Mouse (Mus musculus) intestine, embryonic 14.5 days (tissue): ENCODE measurements around the gene Daam1. TPM values are rescaled to one million over a fixed set of nuclear protein-coding genes. Genes with fewer than 3 reads are reported as not detected.

Experiments
- ATAC-seq: fragments of 200-750 bp; cut with Nextera tagmentation; replicated peaks from 2 replicates; pipeline ENCODE4 v1.8.0; 2017; ENCODE audit warnings: low read depth, moderate number of reproducible peaks, moderate TSS enrichment, moderate library complexity; ENCODE audit not compliant: low FRiP score, low TSS enrichment
- DNase-seq: peaks from one replicate; pipeline ENCODE4 v3.0.0-alpha.2; 2018; ENCODE audit warnings: low spot score
- H3K27ac ChIP-seq: fragments of 300-500 bp; sonication (generic); 2 replicates; pipeline ENCODE4 v1.5.1; 2014; ENCODE audit warnings: low read depth, mild to moderate bottlenecking, control low read depth
- H3K27me3 ChIP-seq: fragments of 300-500 bp; sonication (generic); replicated peaks from 2 replicates; pipeline ENCODE4 v1.6.1; 2014; ENCODE audit warnings: low read length, control low read depth; ENCODE audit not compliant: control insufficient read depth, insufficient read depth
- H3K36me3 ChIP-seq: fragments of 300-500 bp; sonication (generic); 2 replicates; pipeline ENCODE4 v1.6.1; 2014; ENCODE audit warnings: low read length, control low read depth; ENCODE audit not compliant: control insufficient read depth, insufficient read depth
- H3K4me1 ChIP-seq: fragments of 300-500 bp; sonication (generic); replicated peaks from 2 replicates; pipeline ENCODE4 v1.6.1; 2014; ENCODE audit warnings: low read length, control low read depth, mixed read lengths; ENCODE audit not compliant: control insufficient read depth, insufficient read depth
- H3K4me2 ChIP-seq: fragments of 300-500 bp; sonication (generic); 2 replicates; pipeline ENCODE4 v1.6.1; 2014; ENCODE audit warnings: low read length
- H3K4me3 ChIP-seq: fragments of 300-500 bp; sonication (generic); 2 replicates; pipeline ENCODE4 v1.5.1; 2014; ENCODE audit warnings: low read depth, low read length, control low read depth, mixed read lengths
- H3K9ac ChIP-seq: fragments of 300-500 bp; sonication (generic); 2 replicates; pipeline ENCODE4 v1.6.1; 2014; ENCODE audit warnings: mild to moderate bottlenecking, low read length
- H3K9me3 ChIP-seq: fragments of 300-500 bp; sonication (generic); 2 replicates; pipeline ENCODE4 v1.6.1; 2016; ENCODE audit warnings: low read length, control low read depth; ENCODE audit not compliant: control insufficient read depth
- WGBS: fragments of 180-500 bp; shearing (Covaris S2); extraction: QIAGEN DNeasy Blood & Tissue Kit; methylation state at CpG from one replicate; pipeline ENCODE4 v1.1.7; 2014; 5-methylcytosine and 5-hydroxymethylcytosine counted together
- polyA plus RNA-seq: library from polyadenylated mRNA; unstranded; fragments of >200 nt; fragmentation: Nextera tagmentation; extraction: Ambion mirVana; gene quantifications from 2 replicates; pipeline ENCODE4 v1.2.1, GENCODE M21; 2014

Daam1 gene
- polyA plus RNA-seq, 1 experiment from 2014 or later, result 15.6 TPM

DNA sequence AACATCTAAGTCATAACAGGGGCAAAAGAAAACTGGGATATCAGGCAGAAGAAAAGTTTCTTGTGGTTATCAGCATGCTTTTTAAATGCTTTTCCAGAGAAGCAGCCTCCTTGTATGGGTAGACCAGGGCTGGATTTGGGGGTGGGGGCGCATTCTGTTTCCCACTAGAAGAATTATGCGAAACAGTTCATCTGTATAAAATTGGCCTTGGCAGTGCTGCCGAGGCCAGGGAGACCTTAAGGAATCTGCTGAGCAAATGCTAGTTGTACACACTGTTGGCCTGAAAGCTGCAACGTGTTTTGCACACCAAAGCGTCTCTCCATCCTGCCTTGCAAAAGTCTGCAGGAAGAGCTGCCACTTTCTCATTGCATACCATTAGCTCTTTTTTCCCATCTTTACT is 126.6 kb downstream of the Daam1 start:
- Histone ChIP-seq H3K9ac (no peak overlapping the region), H3K4me2 (no peak overlapping the region), H3K9me3 (no peaks in the 10 kb centered on the region), H3K36me3 (peaks cover 52% of the 10 kb centered on the region), H3K4me1 (peaks cover 6% of the 10 kb centered on the region), H3K4me3 (no peak overlapping the region), H3K27me3 (no peaks in the 10 kb centered on the region), H3K27ac (no peak overlapping the region)
- no peak for DNase-seq
- WGBS, result 89% methylated on average over 5 of the region's 5 CpGs
- ATAC-seq, result no peak

DNA sequence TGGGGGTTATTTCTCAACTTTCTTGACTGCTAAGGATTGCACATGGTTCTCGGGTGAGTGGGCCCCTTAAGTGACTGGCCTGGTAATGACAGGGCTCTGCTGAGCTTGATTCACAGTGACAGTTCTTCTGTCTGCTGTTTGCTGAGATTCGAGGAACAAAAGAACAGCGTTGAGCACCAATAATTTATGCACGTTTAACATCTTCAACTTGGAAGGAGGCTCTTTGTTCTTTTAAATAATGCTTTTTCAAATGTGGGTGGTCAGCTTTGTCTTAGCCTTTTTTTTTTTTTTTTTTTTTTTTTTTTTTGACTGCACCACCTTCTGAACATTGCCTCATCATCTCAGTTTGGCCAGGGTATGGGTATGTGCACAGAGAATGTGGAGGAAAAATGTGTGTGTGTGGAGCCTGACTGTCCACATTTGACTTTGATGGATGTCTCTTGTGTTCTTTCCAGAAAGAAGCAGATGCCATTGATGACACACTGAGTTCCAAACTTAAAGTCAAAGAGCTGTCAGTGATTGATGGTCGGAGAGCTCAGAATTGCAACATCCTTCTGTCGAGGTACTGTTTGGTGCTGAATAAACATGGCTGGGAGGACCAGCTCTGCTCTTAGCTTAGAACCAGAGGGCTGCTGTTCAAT is 128.6 kb downstream of the Daam1 start:
- Histone ChIP-seq H3K4me1 (no peaks in the 10 kb centered on the region), H3K4me2 (no peak overlapping the region), H3K9ac (no peak overlapping the region), H3K4me3 (no peak overlapping the region), H3K27me3 (no peaks in the 10 kb centered on the region), H3K27ac (no peak overlapping the region), H3K9me3 (no peaks in the 10 kb centered on the region), H3K36me3 (peaks cover 46% of the 10 kb centered on the region)
- ATAC-seq, result no peak
- WGBS, result 50% methylated on average over 6 of the region's 6 CpGs
- no peak for DNase-seq

DNA sequence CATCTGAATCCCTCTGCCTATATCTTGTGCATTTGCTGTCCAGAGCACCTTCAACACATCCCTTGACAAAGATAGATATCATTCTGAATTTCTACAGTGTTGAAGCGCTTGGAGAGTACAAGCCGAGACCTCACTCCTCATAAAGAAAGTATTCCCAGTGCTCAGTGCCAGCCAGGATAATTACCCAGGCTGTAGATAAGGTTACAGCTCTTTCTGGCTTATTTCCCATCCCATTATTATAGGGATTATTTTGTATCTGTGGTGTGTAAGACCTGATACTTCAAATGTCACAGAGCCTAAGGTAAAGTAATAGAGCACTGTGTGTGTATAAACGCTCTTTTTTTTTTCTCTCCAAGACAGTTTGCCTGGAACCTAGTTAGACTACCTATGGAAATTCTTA is 130.8 kb downstream of the Daam1 start:
- Histone ChIP-seq H3K9me3 (no peaks in the 10 kb centered on the region), H3K27ac (no peak overlapping the region), H3K36me3 (peaks cover 35% of the 10 kb centered on the region), H3K4me1 (no peaks in the 10 kb centered on the region), H3K4me3 (no peak overlapping the region), H3K9ac (no peak overlapping the region), H3K27me3 (no peaks in the 10 kb centered on the region), H3K4me2 (no peak overlapping the region)
- no peak for ATAC-seq
- WGBS, result 94% methylated on average over 3 of the region's 3 CpGs
- no peak for DNase-seq

DNA sequence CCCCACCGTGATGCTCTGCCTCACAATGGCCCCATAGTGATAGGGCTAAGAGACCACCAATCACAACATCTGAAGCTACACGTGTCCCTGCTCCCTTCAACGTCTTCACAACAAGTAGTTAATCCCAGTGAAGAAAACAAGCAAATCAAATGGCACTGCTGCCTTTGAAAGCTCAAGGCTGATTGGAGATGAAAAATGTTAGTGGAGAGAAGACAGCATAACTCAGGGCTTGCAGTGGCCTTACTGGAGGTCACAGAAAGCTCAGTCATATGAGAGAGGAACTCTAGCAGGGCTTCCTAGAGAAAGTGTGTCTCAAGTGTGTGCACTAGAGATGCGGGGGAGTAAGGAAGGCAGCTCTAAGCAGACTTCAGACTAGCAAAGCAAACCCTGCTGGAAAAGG is 131.7 kb downstream of the Daam1 start:
- H3K9me3 ChIP-seq, result no peaks in the 10 kb centered on the region
- no peak overlapping the region for H3K9ac ChIP-seq
- no peaks in the 10 kb centered on the region for H3K4me1 ChIP-seq
- H3K4me2 ChIP-seq, result no peak overlapping the region
- H3K27ac ChIP-seq, result no peak overlapping the region
- DNase-seq, result no peak
- H3K36me3 ChIP-seq, result peaks cover 35% of the 10 kb centered on the region
- 77% methylated on average over 4 of the region's 4 CpGs for WGBS
- H3K4me3 ChIP-seq, result no peak overlapping the region
- no peaks in the 10 kb centered on the region for H3K27me3 ChIP-seq
- ATAC-seq, result no peak

- DNase-seq (no peak), ATAC-seq (no peak)
- 58% methylated on average over 4 of the region's 4 CpGs for WGBS
- Histone ChIP-seq H3K27me3 (no peaks in the 10 kb centered on the region), H3K4me3 (no peak overlapping the region), H3K9ac (no peak overlapping the region), H3K4me1 (peaks cover 23% of the 10 kb centered on the region), H3K27ac (no peak overlapping the region), H3K9me3 (no peaks in the 10 kb centered on the region), H3K4me2 (no peak overlapping the region), H3K36me3 (peaks cover 21% of the 10 kb centered on the region)
Measured at GRCm38 (mm10) chr12:71968592-71968991, 137.7 kb downstream of the Daam1 start.

DNA sequence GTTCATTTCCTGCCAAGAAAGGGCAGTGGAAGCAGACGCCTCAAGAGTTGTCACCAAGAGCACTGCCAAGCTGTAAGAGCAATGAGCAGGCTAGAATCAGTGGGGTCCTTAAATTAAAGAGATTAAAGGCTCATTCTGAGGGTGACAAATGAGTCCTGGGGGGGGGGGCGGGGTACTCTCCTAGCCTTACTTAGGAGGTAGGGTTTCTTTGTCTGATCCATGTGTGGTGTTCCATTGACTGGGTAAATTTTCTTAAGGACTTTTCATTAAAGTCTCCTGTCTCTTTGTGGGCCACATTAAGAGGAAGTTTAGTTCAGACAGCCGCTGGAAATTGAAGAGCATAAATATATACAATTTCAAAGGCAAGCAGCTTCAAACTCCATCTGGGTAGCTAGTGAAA is 138.1 kb downstream of the Daam1 start:
- no peaks in the 10 kb centered on the region for H3K27me3 ChIP-seq
- no peak overlapping the region for H3K9ac ChIP-seq
- peaks cover 21% of the 10 kb centered on the region for H3K36me3 ChIP-seq
- no peak for ATAC-seq
- no peak for DNase-seq
- no peak overlapping the region for H3K4me2 ChIP-seq
- H3K4me3 ChIP-seq, result no peak overlapping the region
- H3K27ac ChIP-seq, result no peak overlapping the region
- 52% methylated on average over 3 of the region's 3 CpGs for WGBS
- no peaks in the 10 kb centered on the region for H3K9me3 ChIP-seq
- H3K4me1 ChIP-seq, result peaks cover 23% of the 10 kb centered on the region

- peak overlapping the region; percentile 74; the same call in 1 of the 2 replicates for H3K27ac ChIP-seq
- no peak overlapping the region for H3K4me2 ChIP-seq
- H3K4me1 ChIP-seq, result peaks cover 23% of the 10 kb centered on the region
- 80% methylated on average over 9 of the region's 9 CpGs for WGBS
- no peaks in the 10 kb centered on the region for H3K27me3 ChIP-seq
- peaks cover 22% of the 10 kb centered on the region for H3K36me3 ChIP-seq
- no peak for DNase-seq
- H3K9ac ChIP-seq, result no peak overlapping the region
- no peaks in the 10 kb centered on the region for H3K9me3 ChIP-seq
- ATAC-seq, result no peak
- no peak overlapping the region for H3K4me3 ChIP-seq
Measured at GRCm38 (mm10) chr12:71969439-71969838, 138.6 kb downstream of the Daam1 start.

DNA sequence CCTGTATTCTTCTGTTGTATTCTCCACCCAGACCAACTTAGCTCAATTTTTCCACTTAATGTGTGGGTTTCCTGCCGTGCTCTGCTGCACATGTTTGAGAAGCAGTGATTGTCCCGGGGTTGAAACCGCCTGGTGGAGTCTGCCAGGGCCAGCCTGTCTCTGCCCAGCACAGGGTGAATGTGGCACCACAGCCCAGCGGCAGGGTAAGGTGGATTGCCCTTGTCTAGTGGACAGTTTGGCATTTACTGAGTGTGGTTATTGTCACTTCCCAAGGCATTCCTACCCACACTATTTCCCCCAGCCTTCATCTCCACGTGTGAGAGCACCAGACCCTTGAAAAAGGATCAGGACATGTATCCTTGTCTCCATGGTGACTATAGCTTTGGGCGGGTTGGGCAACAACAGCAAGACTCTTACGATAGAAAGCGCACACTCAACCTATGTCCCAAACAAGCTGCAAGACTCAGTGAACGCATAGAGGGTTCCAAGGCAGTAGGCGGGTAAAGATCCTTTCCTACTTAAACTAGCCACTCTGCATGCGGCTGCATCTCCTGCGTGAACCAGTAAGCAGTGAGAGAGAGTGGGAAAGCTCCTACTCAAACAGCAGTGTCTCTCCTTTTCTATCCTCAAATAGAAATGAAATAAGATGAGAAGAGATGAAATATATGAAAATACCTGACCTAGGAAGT is 139.2 kb downstream of the Daam1 start:
- Histone ChIP-seq H3K27ac (peak overlapping the region; percentile 74), H3K27me3 (no peaks in the 10 kb centered on the region), H3K9me3 (no peaks in the 10 kb centered on the region), H3K4me2 (no peak overlapping the region; the same call in 1 of the 2 replicates), H3K9ac (no peak overlapping the region), H3K36me3 (peaks cover 29% of the 10 kb centered on the region), H3K4me1 (peaks cover 23% of the 10 kb centered on the region), H3K4me3 (no peak overlapping the region)
- no peak for ATAC-seq
- no peak for DNase-seq
- WGBS, result 73% methylated on average over 12 of the region's 12 CpGs
